Mouse (Mus musculus): Measurements from ENCODE around the gene Evx1. TPM values are rescaled to one million over a fixed set of nuclear protein-coding genes. Genes with fewer than 3 reads are reported as not detected.

Gene Evx1
- polyA plus RNA-seq, 1 experiment = not detected

- 22% methylated on average over 11 of the region's 11 CpGs for WGBS
- no peak for DNase-seq
- Histone ChIP-seq H3K27ac (ENCODE audit: insufficient read depth, low read depth, low read length) (no peak overlapping the region), H3K4me1 (ENCODE audit: control insufficient read depth, insufficient read depth, low read length) (no peaks in the 10 kb centered on the region), H3K27me3 (replicated peaks; ENCODE audit: control insufficient read depth, insufficient read depth, low read length) (no peaks in the 10 kb centered on the region), H3K4me3 (ENCODE audit: insufficient read depth, low read depth, low read length) (no peak overlapping the region), H3K36me3 (ENCODE audit: control insufficient read depth, insufficient read depth, low read length) (no peaks in the 10 kb centered on the region)
- TF ChIP-seq CTCF (conservative IDR thresholded peaks at IDR 0.05; ENCODE audit: insufficient read depth, insufficient read length, low read depth, low read length) = no peak
- TF ChIP-seq POLR2A (IDR thresholded peaks at IDR 0.05; ENCODE audit: low read depth, low read length) = no peak
Measured at GRCm38 (mm10) chr6:52274576-52274975, 38.7 kb upstream of the Evx1 start.

GRCm38 (mm10) chr6:52275563-52276280, 37.6 kb upstream of the Evx1 start:
- 27% methylated on average over 8 of the region's 8 CpGs for WGBS
- Histone ChIP-seq H3K4me1 (ENCODE audit: control insufficient read depth, insufficient read depth, low read length) (no peaks in the 10 kb centered on the region), H3K27me3 (replicated peaks; ENCODE audit: control insufficient read depth, insufficient read depth, low read length) (no peaks in the 10 kb centered on the region), H3K4me3 (ENCODE audit: insufficient read depth, low read depth, low read length) (no peak overlapping the region), H3K36me3 (ENCODE audit: control insufficient read depth, insufficient read depth, low read length) (no peaks in the 10 kb centered on the region), H3K27ac (ENCODE audit: insufficient read depth, low read depth, low read length) (no peak overlapping the region)
- TF ChIP-seq CTCF (conservative IDR thresholded peaks at IDR 0.05; ENCODE audit: insufficient read depth, insufficient read length, low read depth, low read length) = no peak
- TF ChIP-seq POLR2A (IDR thresholded peaks at IDR 0.05; ENCODE audit: low read depth, low read length) = no peak
- DNase-seq = no peak

- WGBS = 14% methylated on average over 6 of the region's 6 CpGs
- Histone ChIP-seq H3K36me3 (ENCODE audit: control insufficient read depth, insufficient read depth, low read length) (no peaks in the 10 kb centered on the region), H3K27me3 (replicated peaks; ENCODE audit: control insufficient read depth, insufficient read depth, low read length) (no peaks in the 10 kb centered on the region), H3K4me1 (ENCODE audit: control insufficient read depth, insufficient read depth, low read length) (no peaks in the 10 kb centered on the region), H3K27ac (ENCODE audit: insufficient read depth, low read depth, low read length) (no peak overlapping the region), H3K4me3 (ENCODE audit: insufficient read depth, low read depth, low read length) (no peak overlapping the region)
- TF ChIP-seq POLR2A (IDR thresholded peaks at IDR 0.05; ENCODE audit: low read depth, low read length) (no peak), CTCF (conservative IDR thresholded peaks at IDR 0.05; ENCODE audit: insufficient read depth, insufficient read length, low read depth, low read length) (no peak)
- no peak for DNase-seq
Measured at GRCm38 (mm10) chr6:52276382-52276781, 36.9 kb upstream of the Evx1 start.

- WGBS = 30% methylated on average over 5 of the region's 5 CpGs
- Histone ChIP-seq H3K27ac (ENCODE audit: insufficient read depth, low read depth, low read length) (no peak overlapping the region), H3K4me1 (ENCODE audit: control insufficient read depth, insufficient read depth, low read length) (no peaks in the 10 kb centered on the region), H3K4me3 (ENCODE audit: insufficient read depth, low read depth, low read length) (no peak overlapping the region), H3K27me3 (replicated peaks; ENCODE audit: control insufficient read depth, insufficient read depth, low read length) (no peaks in the 10 kb centered on the region), H3K36me3 (ENCODE audit: control insufficient read depth, insufficient read depth, low read length) (no peaks in the 10 kb centered on the region)
- no peak for DNase-seq
- TF ChIP-seq POLR2A (IDR thresholded peaks at IDR 0.05; ENCODE audit: low read depth, low read length) = no peak
- TF ChIP-seq CTCF (conservative IDR thresholded peaks at IDR 0.05; ENCODE audit: insufficient read depth, insufficient read length, low read depth, low read length) = no peak
Measured at GRCm38 (mm10) chr6:52276920-52277319, 36.4 kb upstream of the Evx1 start.

- DNase-seq = no peak
- no peaks in the 10 kb centered on the region for H3K4me1 ChIP-seq (ENCODE audit: control insufficient read depth, insufficient read depth, low read length)
- no peak overlapping the region for H3K4me3 ChIP-seq (ENCODE audit: insufficient read depth, low read depth, low read length)
- H3K27me3 ChIP-seq (replicated peaks; ENCODE audit: control insufficient read depth, insufficient read depth, low read length) = no peaks in the 10 kb centered on the region
- TF ChIP-seq POLR2A (IDR thresholded peaks at IDR 0.05; ENCODE audit: low read depth, low read length) = no peak
- TF ChIP-seq CTCF (conservative IDR thresholded peaks at IDR 0.05; ENCODE audit: insufficient read depth, insufficient read length, low read depth, low read length) = no peak
- H3K36me3 ChIP-seq (ENCODE audit: control insufficient read depth, insufficient read depth, low read length) = no peaks in the 10 kb centered on the region
- H3K27ac ChIP-seq (ENCODE audit: insufficient read depth, low read depth, low read length) = no peak overlapping the region
- 55% methylated on average over 12 of the region's 12 CpGs for WGBS
Measured at GRCm38 (mm10) chr6:52281084-52281483, 32.2 kb upstream of the Evx1 start.

GRCm38 (mm10) chr6:52283896-52284295, 29.4 kb upstream of the Evx1 start:
- Histone ChIP-seq H3K27ac (ENCODE audit: insufficient read depth, low read depth, low read length) (no peak overlapping the region), H3K4me1 (ENCODE audit: control insufficient read depth, insufficient read depth, low read length) (no peaks in the 10 kb centered on the region; the same call in 1 of the 2 replicates), H3K4me3 (ENCODE audit: insufficient read depth, low read depth, low read length) (no peak overlapping the region), H3K27me3 (replicated peaks; ENCODE audit: control insufficient read depth, insufficient read depth, low read length) (no peaks in the 10 kb centered on the region), H3K36me3 (ENCODE audit: control insufficient read depth, insufficient read depth, low read length) (no peaks in the 10 kb centered on the region)
- 95% methylated on average over 5 of the region's 5 CpGs for WGBS
- TF ChIP-seq CTCF (conservative IDR thresholded peaks at IDR 0.05; ENCODE audit: insufficient read depth, insufficient read length, low read depth, low read length) (no peak), POLR2A (IDR thresholded peaks at IDR 0.05; ENCODE audit: low read depth, low read length) (no peak)
- no peak for DNase-seq

- Histone ChIP-seq H3K27ac (ENCODE audit: insufficient read depth, low read depth, low read length) (no peak overlapping the region), H3K27me3 (replicated peaks; ENCODE audit: control insufficient read depth, insufficient read depth, low read length) (peaks cover 9% of the 10 kb centered on the region; the same call in 1 of the 2 replicates), H3K36me3 (ENCODE audit: control insufficient read depth, insufficient read depth, low read length) (no peaks in the 10 kb centered on the region), H3K4me1 (ENCODE audit: control insufficient read depth, insufficient read depth, low read length) (peaks cover 2% of the 10 kb centered on the region; the same call in 1 of the 2 replicates), H3K4me3 (ENCODE audit: insufficient read depth, low read depth, low read length) (no peak overlapping the region)
- WGBS = 14% methylated on average over 12 of the region's 12 CpGs
- no peak for TF ChIP-seq POLR2A (IDR thresholded peaks at IDR 0.05; ENCODE audit: low read depth, low read length)
- no peak for TF ChIP-seq CTCF (conservative IDR thresholded peaks at IDR 0.05; ENCODE audit: insufficient read depth, insufficient read length, low read depth, low read length)
- DNase-seq = no peak
Measured at GRCm38 (mm10) chr6:52290186-52290585, 23.1 kb upstream of the Evx1 start.

All from kidney, adult 2 months (tissue).